Mouse (Mus musculus): ENCODE data around the gene Mvd.

DNA sequence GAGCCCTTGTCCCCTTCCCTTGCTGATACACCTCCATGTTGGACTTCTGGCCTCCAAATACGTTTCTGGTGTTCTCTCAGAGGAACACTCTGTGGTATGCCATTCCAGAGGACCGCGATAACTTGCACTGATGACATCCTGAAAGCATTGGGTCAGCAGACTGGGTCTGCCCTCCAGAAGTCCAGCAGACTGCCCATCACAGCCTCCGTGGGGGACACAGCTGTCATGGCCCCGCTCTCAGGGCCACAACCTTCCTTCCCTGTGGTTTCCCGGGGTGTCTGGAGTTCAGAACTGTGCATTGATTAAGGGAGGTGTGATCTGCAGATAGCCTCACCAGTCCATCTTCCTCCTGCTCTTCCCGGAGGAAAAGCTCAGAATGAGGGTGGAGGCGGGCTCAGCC, 19.3 kb upstream of the Mvd start:
- no peak for TF ChIP-seq POLR2A (IDR thresholded peaks at IDR 0.05; ENCODE audit: borderline replicate concordance, control insufficient read depth, low read depth, low read length)
- TF ChIP-seq CTCF (IDR thresholded peaks at IDR 0.05; ENCODE audit: control insufficient read depth, insufficient read depth, low read length), result no peak

Measured in bone marrow, adult 2 months (tissue).